Mouse (Mus musculus): Measurements from ENCODE around the gene Cd93.

Cd93 gene

DNA sequence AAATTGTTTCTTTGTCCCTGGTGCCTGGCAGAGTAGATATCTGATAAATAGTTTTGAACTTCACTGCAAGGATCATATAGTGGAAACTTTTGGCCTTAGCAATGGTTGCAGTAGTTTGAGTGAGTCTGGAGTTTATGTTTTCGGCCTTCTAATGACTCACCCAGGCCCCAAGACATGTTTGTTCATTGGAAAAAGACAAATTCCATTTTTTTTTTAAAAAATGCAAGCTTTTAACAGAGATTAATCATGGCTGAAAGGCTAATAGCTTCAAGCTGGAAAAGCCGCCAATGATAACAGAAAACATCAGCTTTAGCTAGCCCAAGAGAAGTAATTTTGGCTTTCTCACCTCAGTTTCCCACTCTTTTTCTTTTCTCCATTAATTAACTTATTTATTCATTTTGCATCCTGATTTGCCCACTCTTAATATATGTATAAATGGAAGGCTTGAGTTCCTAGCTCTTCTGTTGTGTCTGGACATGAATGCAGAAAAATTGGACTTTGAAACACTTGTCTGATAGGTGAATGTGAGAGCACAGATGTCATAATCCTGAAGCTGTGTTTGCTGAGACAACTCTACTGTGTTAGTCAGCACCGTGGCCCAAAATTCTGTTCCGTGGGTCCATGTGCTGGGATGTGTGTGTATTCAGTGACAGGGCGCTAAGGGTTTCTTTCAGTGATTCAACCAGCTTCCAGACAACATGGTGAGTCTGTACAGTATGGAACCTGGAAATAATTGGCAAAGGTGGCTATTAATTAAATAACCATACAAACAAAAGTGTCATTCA is 44.3 kb downstream of the Cd93 start:
- DNase-seq: no peak

DNA sequence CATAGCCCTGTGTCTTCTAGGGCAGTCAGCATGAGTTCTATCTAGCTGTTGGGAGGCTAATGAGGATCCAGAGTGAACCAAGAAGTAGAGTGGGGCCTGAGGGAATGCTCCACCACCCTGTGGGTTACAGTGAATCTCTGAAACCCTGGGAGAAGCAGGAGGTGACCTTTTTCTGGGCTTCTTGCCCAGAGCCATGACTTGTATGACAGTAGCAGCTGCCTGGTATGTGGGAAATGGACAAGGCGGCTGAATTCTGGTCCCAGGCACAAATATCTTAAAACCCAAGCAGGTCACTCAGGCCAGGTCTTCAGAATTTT is 45.6 kb downstream of the Cd93 start:
- DNase-seq: no peak

- no peak for DNase-seq
Observed at GRCm38 (mm10) chr2:148397015-148397783, 46.2 kb downstream of the Cd93 start.

DNA sequence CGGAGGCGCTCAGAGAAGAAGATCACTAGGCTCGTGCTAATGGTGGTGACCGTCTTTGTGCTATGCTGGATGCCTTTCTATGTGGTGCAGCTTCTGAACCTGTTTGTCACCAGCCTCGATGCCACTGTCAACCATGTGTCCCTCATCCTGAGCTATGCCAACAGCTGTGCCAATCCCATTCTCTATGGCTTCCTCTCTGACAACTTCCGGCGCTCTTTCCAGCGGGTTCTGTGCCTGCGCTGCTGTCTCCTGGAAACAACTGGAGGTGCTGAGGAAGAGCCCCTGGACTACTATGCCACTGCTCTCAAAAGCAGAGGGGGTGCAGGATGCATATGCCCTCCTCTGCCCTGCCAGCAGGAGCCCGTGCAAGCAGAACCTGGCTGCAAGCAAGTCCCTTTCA is 47.2 kb downstream of the Cd93 start:
- DNase-seq: no peak

- peak in 1 of 2 experiments; percentile 17 for DNase-seq
Observed at GRCm38 (mm10) chr2:148395131-148396051, 48.0 kb downstream of the Cd93 start, which contains the start of gene Sstr4. Sstr4 (plus strand) TSS chr2:148395344.

DNA sequence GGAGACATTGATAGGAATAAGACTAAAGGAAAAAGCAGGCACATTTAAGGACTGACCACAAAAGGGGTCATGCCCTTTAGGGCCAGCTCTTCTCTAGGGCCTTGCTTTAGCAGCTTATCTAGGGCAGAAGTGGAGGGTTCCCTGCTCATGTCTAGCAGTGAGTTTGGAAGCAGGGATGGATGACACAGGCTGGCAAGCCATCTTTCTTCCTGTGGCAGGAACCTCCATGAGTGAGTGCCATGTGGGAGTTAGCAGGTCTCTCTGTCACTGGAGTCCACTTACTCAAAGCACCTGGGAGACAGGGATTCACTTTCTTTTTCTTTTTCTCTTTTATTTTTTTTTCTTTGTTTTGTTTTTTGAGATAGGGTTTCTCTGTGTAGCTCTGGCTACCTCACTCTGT is 49.5 kb downstream of the Cd93 start:
- no peak for DNase-seq

- DNase-seq: no peak
Observed at GRCm38 (mm10) chr2:148393149-148393548, 50.2 kb downstream of the Cd93 start.

DNA sequence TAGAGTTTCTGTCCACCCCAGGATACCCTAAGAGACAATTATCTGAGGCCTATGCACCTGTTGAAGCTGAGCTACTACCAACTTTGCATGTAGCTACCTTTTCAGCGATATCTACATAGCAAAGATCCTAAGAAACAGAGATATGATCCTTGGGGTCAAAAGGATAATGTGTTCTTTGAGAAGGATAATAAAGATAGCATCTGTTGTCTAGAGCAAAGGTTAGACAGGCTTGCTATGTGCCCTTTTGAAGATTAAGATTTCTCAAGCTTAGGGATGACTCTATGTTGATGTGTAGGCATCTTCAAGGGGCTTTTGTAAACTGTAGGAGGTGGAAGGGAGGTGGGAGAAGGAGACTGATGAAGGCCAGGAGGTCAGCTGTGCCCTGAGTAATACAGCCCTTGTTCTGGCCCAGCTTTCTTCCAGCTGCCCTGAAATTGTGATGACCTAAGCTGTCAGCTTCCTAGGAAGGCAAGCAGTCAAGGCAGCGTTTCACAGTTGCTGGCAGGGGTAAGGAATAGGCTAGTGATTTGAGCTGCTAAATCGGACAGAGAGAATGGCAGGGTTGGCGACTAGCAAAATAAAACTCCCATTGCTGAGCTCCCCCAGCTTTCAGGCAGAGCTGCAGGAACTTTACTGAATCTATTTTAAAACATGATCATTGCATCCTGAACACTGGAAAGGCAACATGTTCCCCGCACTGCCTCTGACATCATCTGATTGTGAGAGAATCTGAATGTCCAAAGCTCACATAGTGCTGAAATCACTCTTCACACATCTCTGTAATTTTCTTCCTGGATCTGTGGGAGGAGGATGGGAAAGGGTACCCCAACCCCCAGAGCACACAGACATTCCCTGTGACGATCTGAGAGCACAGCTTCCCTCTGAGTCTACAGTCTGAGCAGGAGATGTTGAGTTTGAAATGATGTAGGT is 55.4 kb downstream of the Cd93 start:
- DNase-seq: no peak

GRCm38 (mm10) chr2:148386927-148387326 is 56.4 kb downstream of the Cd93 start:
- DNase-seq: no peak
